Mouse (Mus musculus): ENCODE measurements around the gene 4932438H23Rik.
A peak's percentile ranks its signal among the peaks of the same experiment; 100 is the strongest.

- TF ChIP-seq POLR2A (IDR thresholded peaks at IDR 0.05; ENCODE audit: control insufficient read depth, low read depth, low read length) (peak; percentile 59; the same call in 1 of the 2 replicates), CTCF (IDR thresholded peaks at IDR 0.05; ENCODE audit: control insufficient read depth, insufficient read depth, insufficient replicate concordance, low read depth, low read length) (no peak)
These were observed 26.0 kb downstream of the 4932438H23Rik start for GRCm38 (mm10) chr16:91068969-91069368.

All from testis, adult 2 months (tissue).